Mouse (Mus musculus): ENCODE data around the gene Itpr2.

Itpr2 gene

GRCm38 (mm10) chr6:146158717-146159116, 343.3 kb downstream of the Itpr2 start:
- no peak for DNase-seq (ENCODE audit: low spot score in 2 of 2)

GRCm38 (mm10) chr6:146157983-146158535, 344.0 kb downstream of the Itpr2 start:
- DNase-seq (ENCODE audit: low spot score in 2 of 2) = peak; percentile 24 to 51

- DNase-seq (ENCODE audit: low spot score in 2 of 2) = no peak
Observed at GRCm38 (mm10) chr6:146157099-146157498, 344.9 kb downstream of the Itpr2 start.

- no peak for DNase-seq (ENCODE audit: low spot score in 2 of 2)
Observed at GRCm38 (mm10) chr6:146156536-146156935, 345.5 kb downstream of the Itpr2 start.

GRCm38 (mm10) chr6:146155156-146155734, 346.8 kb downstream of the Itpr2 start:
- no peak for DNase-seq (ENCODE audit: low spot score in 2 of 2)

- DNase-seq (ENCODE audit: low spot score in 2 of 2) = no peak
Observed at GRCm38 (mm10) chr6:146152843-146153242, 349.2 kb downstream of the Itpr2 start.

GRCm38 (mm10) chr6:146140966-146141585, 360.9 kb downstream of the Itpr2 start:
- no peak for DNase-seq (ENCODE audit: low spot score in 2 of 2)

- no peak for DNase-seq (ENCODE audit: low spot score in 2 of 2)
Observed at GRCm38 (mm10) chr6:146140171-146140570, 361.9 kb downstream of the Itpr2 start.

GRCm38 (mm10) chr6:146136646-146137045, 365.4 kb downstream of the Itpr2 start:
- peak; percentile 21 to 34 for DNase-seq (ENCODE audit: low spot score in 2 of 2)

- no peak for DNase-seq (ENCODE audit: low spot score in 2 of 2)
Observed at GRCm38 (mm10) chr6:146136244-146136643, 365.8 kb downstream of the Itpr2 start.

- DNase-seq (ENCODE audit: low spot score in 2 of 2) = no peak
Observed at GRCm38 (mm10) chr6:146135291-146135690, 366.7 kb downstream of the Itpr2 start.

GRCm38 (mm10) chr6:146133921-146134320, 368.1 kb downstream of the Itpr2 start:
- no peak for DNase-seq (ENCODE audit: low spot score in 2 of 2)

- no peak for DNase-seq (ENCODE audit: low spot score in 2 of 2)
Observed at GRCm38 (mm10) chr6:146129066-146129465, 373.0 kb downstream of the Itpr2 start.

GRCm38 (mm10) chr6:146126823-146127681, 375.0 kb downstream of the Itpr2 start:
- DNase-seq (ENCODE audit: low spot score in 2 of 2) = no peak

- DNase-seq (ENCODE audit: low spot score in 2 of 2) = no peak
Observed at GRCm38 (mm10) chr6:146125621-146126020, 376.4 kb downstream of the Itpr2 start.

- peak; percentile 50 to 63 for DNase-seq (ENCODE audit: low spot score in 2 of 2)
Observed at GRCm38 (mm10) chr6:146124479-146124878, 377.5 kb downstream of the Itpr2 start.

- no peak for DNase-seq (ENCODE audit: low spot score in 2 of 2)
Observed at GRCm38 (mm10) chr6:146123656-146124055, 378.4 kb downstream of the Itpr2 start.

- no peak for DNase-seq (ENCODE audit: low spot score in 2 of 2)
Observed at GRCm38 (mm10) chr6:146120172-146120571, 381.9 kb downstream of the Itpr2 start.

- no peak for DNase-seq (ENCODE audit: low spot score in 2 of 2)
Observed at GRCm38 (mm10) chr6:146114731-146115302, 387.2 kb downstream of the Itpr2 start.

- DNase-seq (ENCODE audit: low spot score in 2 of 2) = no peak
Observed at GRCm38 (mm10) chr6:146114071-146114470, 388.0 kb downstream of the Itpr2 start.

- no peak for DNase-seq (ENCODE audit: low spot score in 2 of 2)
Observed at GRCm38 (mm10) chr6:146113085-146113484, 388.9 kb downstream of the Itpr2 start.

- DNase-seq (ENCODE audit: low spot score in 2 of 2) = no peak
Observed at GRCm38 (mm10) chr6:146112211-146112610, 389.8 kb downstream of the Itpr2 start.
